Mouse (Mus musculus): ENCODE measurements around the gene A930004D18Rik. TPM values are rescaled to one million over a fixed set of nuclear protein-coding genes. Genes with fewer than 3 reads are reported as not detected.

The A930004D18Rik gene
- polyA plus RNA-seq, 1 experiment from 2014 or later = 11.5 TPM

DNA sequence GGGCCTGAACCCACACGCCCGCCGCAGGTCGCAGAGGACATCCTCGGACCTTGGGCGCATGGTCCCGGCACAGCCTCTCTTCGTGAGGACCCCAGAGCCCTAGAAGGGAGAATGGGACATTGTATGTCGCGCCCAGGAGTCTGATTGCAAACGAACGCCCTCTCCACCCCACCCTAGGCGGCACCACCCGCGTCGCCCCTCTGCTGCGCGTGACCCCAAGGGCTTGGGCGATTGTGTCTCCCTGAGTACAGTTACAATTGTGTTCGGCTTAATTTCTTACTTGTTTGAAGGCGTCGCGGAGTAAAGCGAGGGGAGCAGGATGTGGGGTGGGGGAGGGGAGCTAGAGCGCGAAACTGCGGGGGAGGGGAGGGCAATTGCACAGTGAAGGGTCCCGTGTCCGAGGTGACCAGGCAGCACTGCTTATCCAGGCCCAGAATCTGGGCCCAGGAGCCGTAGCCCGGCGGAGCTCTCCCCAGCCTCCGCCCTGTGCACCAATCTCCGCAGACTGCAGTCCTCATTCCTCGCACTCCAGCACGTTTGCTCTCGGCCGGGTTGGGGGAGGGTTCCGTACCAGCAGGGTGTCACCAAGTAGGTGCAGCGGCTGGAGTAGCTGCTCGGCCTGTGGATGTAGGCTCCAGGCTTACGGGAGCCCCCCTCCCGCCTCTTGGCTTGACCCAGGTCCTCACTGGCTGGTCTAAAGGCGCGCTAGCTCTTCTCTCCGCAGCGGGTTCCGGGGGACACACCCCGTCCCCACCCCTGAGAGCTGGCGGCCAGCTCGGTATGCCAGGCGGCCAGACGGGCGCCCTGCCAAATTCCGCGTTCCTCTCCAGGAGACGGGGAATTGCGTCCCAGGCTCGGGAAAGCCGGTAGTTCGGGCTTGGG is 9.2 kb downstream of the A930004D18Rik start:
- Histone ChIP-seq H3K27me3 (ENCODE audit: low read depth, poor library complexity, severe bottlenecking) (no peaks in the 10 kb centered on the region; the same call in 1 of the 2 replicates), H3K4me1 (peaks cover 73% of the 10 kb centered on the region)
- under 1% methylated on average over 61 of the region's 61 CpGs for WGBS

DNA sequence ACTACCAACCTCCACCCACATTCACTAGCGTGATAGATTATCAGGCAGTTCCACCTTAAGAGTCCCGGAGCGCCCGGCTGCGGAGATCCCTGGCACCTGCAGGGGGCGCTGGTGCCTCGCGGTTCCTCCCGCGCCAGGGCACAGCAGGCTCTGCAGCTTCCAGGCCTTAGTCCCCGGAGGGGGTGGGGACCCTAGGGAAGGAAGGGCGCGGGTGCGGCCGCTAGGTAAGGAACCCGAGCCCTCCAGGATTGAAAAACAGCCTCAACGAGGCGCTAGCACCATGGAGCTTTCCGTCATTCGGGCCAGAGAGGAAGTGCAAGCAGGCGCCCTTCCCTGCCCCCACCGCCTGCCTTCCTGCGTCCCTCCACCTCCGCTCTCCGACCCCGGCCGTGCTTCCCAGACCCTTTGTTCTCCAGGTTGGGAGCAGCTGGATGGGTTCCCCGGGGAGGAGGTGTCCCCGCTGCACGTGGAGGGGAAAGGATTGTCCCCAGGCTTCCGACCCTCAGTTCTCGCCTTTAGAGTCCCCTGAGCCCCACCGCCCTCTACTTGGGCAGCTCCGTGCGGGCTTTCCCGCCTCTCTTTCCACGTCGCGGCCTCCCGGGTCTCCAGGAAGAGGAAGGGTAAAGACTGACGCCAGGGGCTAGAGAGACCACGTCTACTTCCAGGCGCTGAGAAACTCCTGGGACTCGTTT is 9.9 kb downstream of the A930004D18Rik start:
- Histone ChIP-seq H3K4me1 (peaks cover 65% of the 10 kb centered on the region), H3K9me3 (replicated peaks) (no peaks in the 10 kb centered on the region), H3K27ac (peak overlapping the region; percentile 98), H3K4me3 (peak overlapping the region; percentile 78), H3K27me3 (ENCODE audit: low read depth, poor library complexity, severe bottlenecking) (no peaks in the 10 kb centered on the region; the same call in 1 of the 2 replicates), H3K36me3 (no peaks in the 10 kb centered on the region)
- peak; percentile 97 for DNase-seq (ENCODE audit: low spot score)
- 1% methylated on average over 44 of the region's 44 CpGs for WGBS

More for the DNA sequence above, 9.2 kb downstream of the A930004D18Rik start:
- Histone ChIP-seq H3K9me3 (replicated peaks) (no peaks in the 10 kb centered on the region), H3K4me3 (peak overlapping the region; percentile 78), H3K27ac (peak overlapping the region; percentile 98), H3K36me3 (no peaks in the 10 kb centered on the region)
- peak; percentile 85 for DNase-seq (ENCODE audit: low spot score)

DNA sequence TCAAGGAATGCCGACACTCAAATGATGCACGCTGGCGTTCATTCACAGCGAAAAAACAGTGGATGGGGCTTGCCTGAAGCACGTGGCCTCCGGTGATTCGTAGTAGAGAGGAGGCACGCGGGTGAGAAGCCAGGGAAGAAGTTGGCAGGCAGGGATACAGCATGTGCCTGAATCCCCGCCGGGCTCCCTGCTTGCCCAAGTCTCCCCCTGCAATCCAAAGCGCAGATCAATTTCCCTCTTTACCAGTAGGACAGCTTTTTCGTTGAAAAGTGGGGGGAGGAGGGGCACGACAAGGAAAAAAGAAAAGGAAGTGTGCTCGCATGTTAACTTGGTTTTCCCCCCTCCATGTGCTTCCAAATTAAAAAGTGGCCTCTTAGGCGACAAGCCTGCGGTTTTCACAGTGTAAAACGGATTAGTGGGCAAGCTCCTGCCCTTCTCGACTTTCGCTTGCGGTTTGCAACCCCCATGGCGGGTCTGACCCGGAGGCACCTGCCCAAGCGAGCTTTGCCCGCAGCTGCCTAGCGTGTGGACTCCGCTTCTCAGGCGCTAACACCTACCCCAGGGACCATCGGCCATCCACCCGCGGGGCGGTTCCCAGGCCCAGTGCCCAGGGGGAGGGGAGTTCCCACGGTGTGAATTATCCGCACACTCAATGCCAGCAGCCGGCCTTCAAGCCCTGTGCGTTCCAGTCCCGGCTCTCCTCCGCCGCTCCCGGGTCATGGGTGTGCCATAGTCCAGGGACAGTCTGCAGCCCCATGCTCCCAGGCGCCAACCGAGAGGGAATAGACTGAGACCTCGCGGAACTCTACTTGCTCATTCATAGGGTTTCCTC is 11.2 kb downstream of the A930004D18Rik start:
- Histone ChIP-seq H3K27me3 (ENCODE audit: low read depth, poor library complexity, severe bottlenecking) (no peaks in the 10 kb centered on the region; the same call in 1 of the 2 replicates), H3K4me3 (peak overlapping the region; percentile 78), H3K9me3 (replicated peaks) (no peaks in the 10 kb centered on the region), H3K36me3 (no peaks in the 10 kb centered on the region), H3K4me1 (peaks cover 52% of the 10 kb centered on the region), H3K27ac (peak overlapping the region; percentile 98)
- under 1% methylated on average over 44 of the region's 44 CpGs for WGBS
- peak; percentile 72 for DNase-seq (ENCODE audit: low spot score)

DNA sequence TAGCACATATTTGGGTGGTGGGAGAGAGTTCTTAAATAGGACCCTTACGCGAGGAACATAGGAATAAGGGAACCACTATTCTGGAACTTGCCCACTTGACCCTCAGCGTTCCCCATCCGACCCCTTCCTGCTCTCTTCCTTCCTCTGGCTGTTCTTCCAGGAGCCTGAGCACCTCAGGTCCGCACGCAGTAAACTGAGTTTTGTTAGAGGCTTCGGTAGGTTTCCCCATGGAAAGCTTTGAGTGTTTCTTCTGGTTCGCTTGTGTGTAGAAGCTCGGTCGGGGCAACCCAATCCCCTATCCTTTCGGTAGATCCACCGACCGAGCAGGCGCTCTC is 11.8 kb downstream of the A930004D18Rik start:
- Histone ChIP-seq H3K4me3 (peak overlapping the region; percentile 78), H3K9me3 (replicated peaks) (no peaks in the 10 kb centered on the region), H3K36me3 (no peaks in the 10 kb centered on the region), H3K27me3 (ENCODE audit: low read depth, poor library complexity, severe bottlenecking) (no peaks in the 10 kb centered on the region; the same call in 1 of the 2 replicates), H3K4me1 (peaks cover 46% of the 10 kb centered on the region), H3K27ac (peak overlapping the region; percentile 98)
- DNase-seq (ENCODE audit: low spot score) = no peak
- WGBS = 5% methylated on average over 14 of the region's 14 CpGs

- no peak for DNase-seq (ENCODE audit: low spot score)
- 67% methylated on average over 5 of the region's 5 CpGs for WGBS
- Histone ChIP-seq H3K27me3 (ENCODE audit: low read depth, poor library complexity, severe bottlenecking) (no peaks in the 10 kb centered on the region; the same call in 1 of the 2 replicates), H3K36me3 (no peaks in the 10 kb centered on the region), H3K27ac (no peak overlapping the region), H3K4me3 (peak overlapping the region; percentile 78; the same call in 1 of the 2 replicates), H3K9me3 (replicated peaks) (no peaks in the 10 kb centered on the region), H3K4me1 (peaks cover 40% of the 10 kb centered on the region)
These were observed 12.4 kb downstream of the A930004D18Rik start for GRCm38 (mm10) chr2:18025116-18025515.

- Histone ChIP-seq H3K9me3 (replicated peaks) (no peaks in the 10 kb centered on the region), H3K27ac (no peak overlapping the region), H3K4me1 (peaks cover 25% of the 10 kb centered on the region), H3K27me3 (ENCODE audit: low read depth, poor library complexity, severe bottlenecking) (no peaks in the 10 kb centered on the region; the same call in 1 of the 2 replicates), H3K4me3 (no peak overlapping the region), H3K36me3 (no peaks in the 10 kb centered on the region)
- no peak for DNase-seq (ENCODE audit: low spot score)
- 57% methylated on average over 1 of the region's 1 CpGs for WGBS
These were observed 14.7 kb downstream of the A930004D18Rik start for GRCm38 (mm10) chr2:18022886-18023285.

GRCm38 (mm10) chr2:18019122-18019521 is 18.4 kb downstream of the A930004D18Rik start:
- WGBS = 79% methylated on average over 1 of the region's 1 CpGs
- Histone ChIP-seq H3K9me3 (replicated peaks) (no peaks in the 10 kb centered on the region), H3K27me3 (ENCODE audit: low read depth, poor library complexity, severe bottlenecking) (no peaks in the 10 kb centered on the region), H3K27ac (no peak overlapping the region), H3K36me3 (no peaks in the 10 kb centered on the region), H3K4me3 (no peak overlapping the region), H3K4me1 (no peaks in the 10 kb centered on the region)
- DNase-seq (ENCODE audit: low spot score) = no peak

DNA sequence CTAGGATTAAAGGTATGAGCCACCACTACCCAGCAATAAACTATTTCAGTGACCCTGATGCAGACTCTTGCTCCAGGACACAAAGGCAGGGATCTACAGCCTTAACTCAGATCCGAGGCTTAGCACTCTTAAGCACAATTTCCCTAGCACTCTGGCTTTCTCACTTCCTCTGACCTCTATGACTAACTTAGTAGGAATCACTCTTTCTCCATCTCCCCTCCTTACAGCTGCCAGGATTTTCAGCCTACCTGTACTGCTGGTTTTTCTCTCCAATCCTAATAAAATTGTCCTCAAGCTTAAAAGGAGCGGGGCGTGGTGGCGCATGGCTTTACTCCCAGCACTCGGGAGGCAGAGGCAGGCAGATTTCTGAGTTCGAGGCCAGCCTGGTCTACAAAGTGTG is 20.2 kb downstream of the A930004D18Rik start:
- H3K4me3 ChIP-seq = no peak overlapping the region
- DNase-seq (ENCODE audit: low spot score) = no peak
- WGBS = 88% methylated on average over 6 of the region's 6 CpGs
- H3K4me1 ChIP-seq = no peaks in the 10 kb centered on the region
- no peak overlapping the region for H3K27ac ChIP-seq
- no peaks in the 10 kb centered on the region for H3K36me3 ChIP-seq
- no peaks in the 10 kb centered on the region for H3K27me3 ChIP-seq (ENCODE audit: low read depth, poor library complexity, severe bottlenecking)
- H3K9me3 ChIP-seq (replicated peaks) = no peaks in the 10 kb centered on the region

GRCm38 (mm10) chr2:18016639-18017038 is 20.9 kb downstream of the A930004D18Rik start:
- Histone ChIP-seq H3K36me3 (no peaks in the 10 kb centered on the region), H3K4me3 (no peak overlapping the region), H3K27me3 (ENCODE audit: low read depth, poor library complexity, severe bottlenecking) (no peaks in the 10 kb centered on the region), H3K27ac (no peak overlapping the region), H3K9me3 (replicated peaks) (no peaks in the 10 kb centered on the region), H3K4me1 (no peaks in the 10 kb centered on the region)
- WGBS = 96% methylated on average over 1 of the region's 1 CpGs
- no peak for DNase-seq (ENCODE audit: low spot score)

GRCm38 (mm10) chr2:18015581-18015980 is 22.0 kb downstream of the A930004D18Rik start:
- Histone ChIP-seq H3K4me3 (no peak overlapping the region), H3K36me3 (no peaks in the 10 kb centered on the region), H3K27ac (no peak overlapping the region), H3K4me1 (no peaks in the 10 kb centered on the region), H3K27me3 (ENCODE audit: low read depth, poor library complexity, severe bottlenecking) (no peaks in the 10 kb centered on the region), H3K9me3 (replicated peaks) (no peaks in the 10 kb centered on the region)
- no peak for DNase-seq (ENCODE audit: low spot score)
- WGBS = 75% methylated on average over 3 of the region's 3 CpGs

DNA sequence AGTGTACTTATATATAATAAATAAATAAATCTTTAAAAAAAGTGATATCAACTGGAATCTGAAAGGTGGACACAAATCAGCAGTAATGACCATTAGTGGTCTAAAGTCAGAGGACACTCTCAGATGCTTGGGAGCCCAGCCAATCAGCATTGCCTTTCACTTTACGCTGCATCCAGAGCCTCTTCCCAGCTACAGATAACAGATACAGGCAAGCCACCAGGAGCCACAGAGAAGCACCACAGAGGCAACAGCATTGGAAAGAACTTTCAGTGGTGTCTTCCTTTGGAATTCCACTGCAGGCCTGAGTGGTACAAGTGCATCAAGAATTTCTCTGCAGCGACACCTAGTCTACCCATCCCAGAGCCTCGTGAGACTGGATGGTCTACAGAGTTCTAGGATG is 24.7 kb downstream of the A930004D18Rik start:
- H3K9me3 ChIP-seq (replicated peaks) = no peaks in the 10 kb centered on the region
- H3K27ac ChIP-seq = no peak overlapping the region
- 93% methylated on average over 3 of the region's 3 CpGs for WGBS
- no peaks in the 10 kb centered on the region for H3K36me3 ChIP-seq
- H3K27me3 ChIP-seq (ENCODE audit: low read depth, poor library complexity, severe bottlenecking) = no peaks in the 10 kb centered on the region
- no peaks in the 10 kb centered on the region for H3K4me1 ChIP-seq
- H3K4me3 ChIP-seq = no peak overlapping the region
- no peak for DNase-seq (ENCODE audit: low spot score)

DNA sequence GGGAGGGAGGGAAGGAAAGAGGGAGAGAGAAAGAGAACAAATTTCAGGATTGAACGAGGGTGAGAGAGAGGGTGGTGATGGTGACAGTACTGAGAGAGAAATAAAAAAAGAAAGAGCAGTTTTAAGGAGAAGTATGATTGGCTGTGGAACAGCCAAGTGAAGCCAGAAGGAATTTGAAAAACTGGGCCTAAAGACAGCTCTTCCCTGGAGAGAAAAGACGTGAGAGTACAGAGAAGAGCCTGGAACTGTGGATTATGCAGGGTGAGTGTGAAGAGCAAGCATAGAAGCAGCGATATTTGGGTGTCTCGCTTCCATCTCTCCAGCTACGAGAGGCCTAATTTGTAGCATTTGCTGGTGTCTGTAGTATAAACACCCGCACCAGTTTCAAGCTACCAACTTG is 26.3 kb downstream of the A930004D18Rik start:
- H3K27ac ChIP-seq = no peak overlapping the region
- H3K4me1 ChIP-seq = no peaks in the 10 kb centered on the region
- no peak overlapping the region for H3K4me3 ChIP-seq
- H3K36me3 ChIP-seq = no peaks in the 10 kb centered on the region
- no peaks in the 10 kb centered on the region for H3K27me3 ChIP-seq (ENCODE audit: low read depth, poor library complexity, severe bottlenecking)
- WGBS = 90% methylated on average over 6 of the region's 6 CpGs
- DNase-seq (ENCODE audit: low spot score) = no peak
- H3K9me3 ChIP-seq (replicated peaks) = no peaks in the 10 kb centered on the region
